Mouse (Mus musculus) fibroblast of lung, adult 2 months (primary cell): ENCODE data around the gene Vmn1r114.
"Not testable (repeated sequence)": the region's sequence is repeated elsewhere in the genome, so short reads cannot be mapped to it uniquely, and the experiment has no call there.

ENCODE experiments used
- DNase-seq: peaks from one replicate; pipeline ENCODE4 v3.0.0-alpha.2; 2011; ENCODE audit warnings: low read depth

Gene Vmn1r114

DNA sequence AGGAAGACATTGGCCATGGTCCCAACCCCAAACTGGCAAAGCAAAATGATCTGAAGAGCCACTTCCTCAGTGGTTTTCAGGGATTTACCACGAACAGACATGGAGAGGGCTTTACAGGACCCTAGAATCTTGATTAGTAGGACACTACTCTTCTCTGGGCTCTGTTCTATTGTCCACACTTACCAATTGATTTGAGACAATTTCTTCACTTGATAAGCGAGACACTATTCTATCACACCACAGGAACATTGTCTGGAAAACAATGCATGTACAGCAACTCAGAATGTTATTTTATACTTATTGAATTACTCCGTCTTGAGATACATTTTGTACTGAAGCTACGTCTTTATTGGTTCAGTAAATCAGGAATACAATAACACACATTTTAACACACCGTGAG is at the start of gene Vmn1r114:
Gene Vmn1r114 (minus strand): TSS at position 101 of the 400 bp plus-strand sequence.
- not testable (repeated sequence) for DNase-seq

DNA sequence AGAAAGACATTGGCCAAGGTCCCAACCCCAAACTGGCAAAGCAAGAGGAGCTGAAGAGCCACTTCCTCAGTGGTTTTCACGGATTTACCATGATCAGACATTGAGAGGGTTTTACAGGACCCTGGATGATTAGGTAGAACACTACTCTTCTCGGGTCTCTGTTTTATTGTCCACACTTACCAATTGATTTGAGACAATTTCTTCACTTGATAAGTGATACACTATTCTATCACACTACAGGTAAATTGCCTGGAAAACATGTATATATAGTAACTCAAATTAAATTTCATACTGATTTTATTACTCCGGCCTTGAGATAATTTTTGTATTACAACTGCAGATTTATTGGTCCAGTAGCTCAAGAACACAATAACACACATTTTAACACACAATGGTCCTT is 32.9 kb upstream of the Vmn1r114 start, which contains the start of gene Vmn1r115:
Gene Vmn1r115 (minus strand): TSS at position 101 of the 400 bp plus-strand sequence.
- not testable (repeated sequence) for DNase-seq

DNA sequence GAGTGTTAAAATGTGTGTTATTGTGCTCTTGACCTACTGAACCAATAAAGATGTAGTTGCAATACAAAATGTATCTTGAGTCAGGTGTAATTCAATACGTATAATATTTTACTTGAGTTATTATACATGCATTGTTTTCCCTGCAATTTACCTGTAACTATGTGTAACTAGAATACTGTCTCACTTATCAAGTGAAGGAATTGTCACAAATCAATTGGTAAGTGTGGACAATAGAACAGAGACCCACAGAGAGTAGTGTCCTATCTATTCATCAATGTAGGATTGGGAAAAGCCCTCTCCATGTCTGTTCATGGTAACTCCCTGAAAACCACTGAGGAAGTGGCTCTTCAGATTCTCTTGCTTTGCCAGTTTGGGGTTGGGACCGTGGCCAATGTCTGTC is 25.0 kb downstream of the Vmn1r114 start, which contains the start of gene Vmn1r113:
Gene Vmn1r113 (plus strand): TSS at position 301 of the 400 bp plus-strand sequence.
- DNase-seq, result not testable (repeated sequence)

DNA sequence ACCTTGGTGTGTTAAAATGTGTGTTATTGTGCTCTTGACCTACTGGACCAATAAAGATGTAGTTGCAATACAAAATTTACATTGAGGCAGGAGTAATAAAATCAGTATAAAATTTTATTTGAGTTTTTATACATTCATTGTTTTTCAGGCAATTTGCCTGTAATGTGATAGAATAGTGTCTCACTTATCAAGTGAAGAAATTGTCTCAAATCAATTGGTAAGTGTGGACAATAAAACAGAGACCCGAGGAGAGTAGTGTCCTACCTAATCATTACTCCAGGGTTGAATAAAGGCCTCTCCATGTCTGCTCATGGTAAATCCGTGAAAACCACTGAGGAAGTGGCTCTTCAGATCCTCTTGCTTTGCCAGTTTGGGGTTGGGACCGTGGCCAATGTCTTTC is 41.1 kb downstream of the Vmn1r114 start, which contains the start of gene Vmn1r112:
Gene Vmn1r112 (plus strand): TSS at position 301 of the 400 bp plus-strand sequence.
- not testable (repeated sequence) for DNase-seq
